Mouse (Mus musculus) intestine, postnatal 0 days (tissue): ENCODE results near the gene Chgb. TPM values are rescaled to one million over a fixed set of nuclear protein-coding genes. Genes with fewer than 3 reads are reported as not detected.
A peak's percentile ranks its signal among the peaks of the same experiment; 100 is the strongest.

ENCODE experiments used
- ATAC-seq: fragments of 200-750 bp; cut with Nextera tagmentation; 2 replicates; pipeline ENCODE4 v1.8.0; 2017; ENCODE audit warnings: mild to moderate bottlenecking, moderate TSS enrichment, moderate library complexity
- H3K27ac ChIP-seq: fragments of 300-500 bp; sonication (generic); 2 replicates; pipeline ENCODE4 v1.5.1; 2014; ENCODE audit warnings: mild to moderate bottlenecking, low read depth, low read length, moderate library complexity
- H3K27me3 ChIP-seq: fragments of 300-500 bp; sonication (generic); replicated peaks from 2 replicates; pipeline ENCODE4 v1.6.1; 2014; ENCODE audit warnings: low read length, mixed read lengths; ENCODE audit not compliant: control insufficient read depth, insufficient read depth
- H3K36me3 ChIP-seq: fragments of 300-500 bp; sonication (generic); 2 replicates; pipeline ENCODE4 v1.6.1; 2014; ENCODE audit warnings: mild to moderate bottlenecking, moderate library complexity; ENCODE audit not compliant: control insufficient read depth, insufficient read depth
- H3K4me1 ChIP-seq: fragments of 300-500 bp; sonication (generic); replicated peaks from 2 replicates; pipeline ENCODE4 v1.6.1; 2014; ENCODE audit warnings: antibody characterized with exemption, low read length, mixed read lengths; ENCODE audit not compliant: control insufficient read depth, insufficient read depth
- H3K4me2 ChIP-seq: fragments of 300-500 bp; sonication (generic); replicated peaks from 2 replicates; pipeline ENCODE4 v1.6.1; 2014; ENCODE audit warnings: low read depth, mild to moderate bottlenecking, moderate library complexity
- H3K4me3 ChIP-seq: fragments of 300-500 bp; sonication (generic); 2 replicates; pipeline ENCODE4 v1.5.1; 2014; ENCODE audit warnings: low read depth, low read length
- H3K9ac ChIP-seq: fragments of 300-500 bp; sonication (generic); 2 replicates; pipeline ENCODE4 v1.6.1; 2014; ENCODE audit warnings: mild to moderate bottlenecking, low read depth, low read length
- H3K9me3 ChIP-seq: fragments of 300-500 bp; sonication (generic); 2 replicates; pipeline ENCODE4 v1.6.1; 2016; ENCODE audit warnings: mixed run types; ENCODE audit not compliant: control insufficient read depth
- CTCF ChIP-seq: sonication (generic); IDR thresholded peaks from 2 replicates; pipeline ENCODE4 v1.5.1; 2016; ENCODE audit warnings: low read depth, mild to moderate bottlenecking, control low read depth, antibody characterized with exemption, moderate library complexity
- WGBS: fragments of 180-500 bp; shearing (Covaris S2); extraction: QIAGEN DNeasy Blood & Tissue Kit; methylation state at CpG from one replicate; pipeline ENCODE4 v1.1.7; 2014; 5-methylcytosine and 5-hydroxymethylcytosine counted together
- polyA plus RNA-seq: library from polyadenylated mRNA; unstranded; fragments of >200 nt; fragmentation: Nextera tagmentation; extraction: Ambion mirVana; gene quantifications from 2 replicates; pipeline ENCODE4 v1.2.1, GENCODE M21; 2015

The Chgb gene
- polyA plus RNA-seq, 1 experiment from 2014 or later, result 46.3 TPM

GRCm38 (mm10) chr2:132770822-132771221 lies 10.3 kb upstream of the Chgb start:
- WGBS, result 76% methylated on average over 1 of the region's 1 CpGs
- TF ChIP-seq CTCF, result no peak
- Histone ChIP-seq H3K27ac (no peak overlapping the region), H3K4me3 (no peak overlapping the region), H3K4me1 (no peaks in the 10 kb centered on the region), H3K9me3 (no peaks in the 10 kb centered on the region), H3K9ac (no peak overlapping the region), H3K36me3 (no peaks in the 10 kb centered on the region), H3K27me3 (no peaks in the 10 kb centered on the region), H3K4me2 (no peak overlapping the region)
- no peak for ATAC-seq

DNA sequence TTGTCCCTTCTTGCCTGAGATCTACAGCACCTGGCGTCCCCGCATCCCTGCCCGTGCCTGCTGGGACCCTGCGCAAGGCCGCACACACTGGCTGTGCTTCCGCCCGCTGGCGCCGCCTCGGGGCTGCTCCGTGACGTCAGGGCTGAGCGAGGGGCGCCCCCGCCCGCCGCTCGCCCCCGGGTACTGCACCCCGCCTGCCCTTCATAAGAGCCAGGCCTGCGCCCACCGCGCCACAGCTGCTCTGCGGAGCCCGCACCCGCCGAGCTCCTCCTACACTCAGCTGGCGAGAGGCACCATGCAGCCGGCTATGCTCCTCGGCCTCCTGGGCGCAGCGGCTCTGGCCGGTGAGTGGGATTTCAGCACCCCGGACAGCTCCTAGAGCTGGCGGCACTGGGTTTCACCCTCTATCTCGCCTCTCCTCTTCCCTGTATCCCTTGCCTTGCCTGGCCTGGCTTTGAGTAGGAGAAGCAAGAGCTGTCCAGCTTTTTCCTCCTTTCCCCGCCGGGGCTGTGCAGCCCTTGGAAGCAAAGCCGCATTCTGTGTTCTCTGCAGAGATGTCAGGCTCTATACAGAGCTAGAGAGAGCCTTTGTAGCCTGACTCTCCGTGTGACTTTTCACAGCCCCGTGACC lies 476 bp downstream of the Chgb start:
- Histone ChIP-seq H3K27ac (no peak overlapping the region), H3K9ac (no peak overlapping the region), H3K9me3 (no peaks in the 10 kb centered on the region), H3K36me3 (no peaks in the 10 kb centered on the region), H3K27me3 (peaks cover 6% of the 10 kb centered on the region; the same call in 1 of the 2 replicates), H3K4me2 (peak overlapping the region; percentile 68), H3K4me3 (peak overlapping the region; percentile 33; the same call in 1 of the 2 replicates), H3K4me1 (no peaks in the 10 kb centered on the region)
- TF ChIP-seq CTCF, result no peak
- ATAC-seq, result peak; percentile 86
- under 1% methylated on average over 40 of the region's 41 CpGs for WGBS

DNA sequence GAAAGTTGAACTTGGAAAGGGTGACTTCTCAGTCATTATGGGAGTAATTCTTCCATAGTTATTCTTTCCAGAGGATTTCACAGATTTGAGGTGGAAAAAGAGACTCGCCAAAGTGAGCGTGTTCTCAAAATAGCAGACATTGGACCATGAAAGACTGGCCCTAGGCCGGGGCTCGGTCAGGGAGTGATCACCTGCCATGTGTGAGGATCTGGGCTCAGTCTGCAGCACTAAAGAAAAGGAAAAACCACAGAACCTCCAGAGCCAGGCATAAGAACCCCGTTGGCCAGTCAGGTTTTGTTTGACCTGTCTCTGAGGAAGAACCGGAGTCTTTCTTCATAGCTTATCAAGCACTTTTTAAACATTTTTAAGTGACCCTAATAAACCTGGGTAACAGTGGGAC lies 3.0 kb downstream of the Chgb start:
- no peak for TF ChIP-seq CTCF
- H3K36me3 ChIP-seq, result no peaks in the 10 kb centered on the region
- ATAC-seq, result no peak
- H3K9me3 ChIP-seq, result no peaks in the 10 kb centered on the region
- no peak overlapping the region for H3K27ac ChIP-seq
- H3K4me3 ChIP-seq, result no peak overlapping the region
- peaks cover 6% of the 10 kb centered on the region; the same call in 1 of the 2 replicates for H3K27me3 ChIP-seq
- no peak overlapping the region for H3K4me2 ChIP-seq
- 70% methylated on average over 6 of the region's 6 CpGs for WGBS
- no peak overlapping the region for H3K9ac ChIP-seq
- no peaks in the 10 kb centered on the region for H3K4me1 ChIP-seq

GRCm38 (mm10) chr2:132793441-132794203 lies 12.5 kb downstream of the Chgb start:
- Histone ChIP-seq H3K4me1 (no peaks in the 10 kb centered on the region), H3K27ac (no peak overlapping the region), H3K4me2 (no peak overlapping the region), H3K27me3 (no peaks in the 10 kb centered on the region), H3K36me3 (no peaks in the 10 kb centered on the region), H3K9me3 (no peaks in the 10 kb centered on the region), H3K9ac (no peak overlapping the region), H3K4me3 (no peak overlapping the region)
- ATAC-seq, result no peak
- TF ChIP-seq CTCF, result no peak
- 83% methylated on average over 19 of the region's 19 CpGs for WGBS

- H3K9ac ChIP-seq, result no peak overlapping the region
- no peaks in the 10 kb centered on the region for H3K9me3 ChIP-seq
- no peak overlapping the region for H3K4me2 ChIP-seq
- H3K27me3 ChIP-seq, result no peaks in the 10 kb centered on the region
- H3K4me1 ChIP-seq, result no peaks in the 10 kb centered on the region
- no peak for ATAC-seq
- no peak overlapping the region for H3K27ac ChIP-seq
- 85% methylated on average over 7 of the region's 7 CpGs for WGBS
- H3K36me3 ChIP-seq, result no peaks in the 10 kb centered on the region
- TF ChIP-seq CTCF, result no peak
- H3K4me3 ChIP-seq, result no peak overlapping the region
These were observed 13.1 kb downstream of the Chgb start for GRCm38 (mm10) chr2:132794204-132794586.

GRCm38 (mm10) chr2:132802976-132803375 lies 21.9 kb downstream of the Chgb start:
- Histone ChIP-seq H3K27me3 (no peaks in the 10 kb centered on the region), H3K27ac (no peak overlapping the region), H3K36me3 (peaks cover 47% of the 10 kb centered on the region), H3K9ac (no peak overlapping the region), H3K4me1 (no peaks in the 10 kb centered on the region), H3K4me3 (no peak overlapping the region), H3K9me3 (no peaks in the 10 kb centered on the region), H3K4me2 (no peak overlapping the region)
- TF ChIP-seq CTCF, result no peak
- WGBS, result 83% methylated on average over 2 of the region's 2 CpGs
- no peak for ATAC-seq
